Mouse (Mus musculus): Measurements from ENCODE around the gene Eif4e3.

Gene Eif4e3

GRCm38 (mm10) chr6:99663232-99663631 lies 3.3 kb downstream of the Eif4e3 start:
- no peak for DNase-seq

DNA sequence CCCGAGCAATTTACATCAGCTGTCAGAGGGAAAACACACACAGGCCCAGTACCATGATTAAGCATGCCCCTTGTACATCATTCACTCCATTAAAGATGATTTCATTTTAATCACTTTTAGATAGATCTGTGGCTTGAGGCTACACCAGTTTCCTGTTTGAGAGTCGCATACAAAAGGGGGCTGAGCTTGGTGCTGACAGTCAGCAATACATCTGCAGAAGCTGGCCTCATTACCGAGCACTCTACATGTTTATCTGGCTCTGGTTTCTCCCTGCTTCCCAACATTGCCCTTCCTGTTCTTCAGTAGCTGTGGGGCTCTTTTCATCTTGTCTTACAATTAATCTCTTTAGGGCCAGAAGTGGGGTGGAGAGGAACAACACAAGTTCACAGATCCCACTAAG lies 6.1 kb downstream of the Eif4e3 start:
- DNase-seq, result no peak

GRCm38 (mm10) chr6:99658586-99658985 lies 8.0 kb downstream of the Eif4e3 start:
- DNase-seq, result no peak

GRCm38 (mm10) chr6:99656088-99656487 lies 10.5 kb downstream of the Eif4e3 start:
- no peak for DNase-seq

DNA sequence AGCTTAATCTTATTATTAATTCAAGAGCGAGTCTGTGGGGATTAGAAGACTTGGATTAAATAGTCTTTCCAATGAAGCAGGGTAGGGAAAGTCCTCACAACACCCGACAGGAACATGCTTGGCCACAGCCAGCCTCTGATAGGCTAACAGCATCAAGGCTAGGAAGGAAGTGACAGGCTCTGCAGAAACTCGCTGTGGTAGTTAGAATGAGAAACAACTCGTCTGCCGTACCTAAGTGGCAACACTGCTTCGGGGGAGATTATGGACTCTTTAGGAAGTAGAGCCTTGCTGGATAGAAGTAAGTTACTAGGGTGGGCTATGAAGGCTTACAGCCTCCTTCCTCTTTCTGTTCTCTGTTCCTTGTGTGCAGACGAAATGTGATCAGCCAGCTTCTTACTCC lies 11.1 kb downstream of the Eif4e3 start:
- DNase-seq, result no peak

GRCm38 (mm10) chr6:99654343-99654742 lies 12.2 kb downstream of the Eif4e3 start:
- DNase-seq, result no peak

DNA sequence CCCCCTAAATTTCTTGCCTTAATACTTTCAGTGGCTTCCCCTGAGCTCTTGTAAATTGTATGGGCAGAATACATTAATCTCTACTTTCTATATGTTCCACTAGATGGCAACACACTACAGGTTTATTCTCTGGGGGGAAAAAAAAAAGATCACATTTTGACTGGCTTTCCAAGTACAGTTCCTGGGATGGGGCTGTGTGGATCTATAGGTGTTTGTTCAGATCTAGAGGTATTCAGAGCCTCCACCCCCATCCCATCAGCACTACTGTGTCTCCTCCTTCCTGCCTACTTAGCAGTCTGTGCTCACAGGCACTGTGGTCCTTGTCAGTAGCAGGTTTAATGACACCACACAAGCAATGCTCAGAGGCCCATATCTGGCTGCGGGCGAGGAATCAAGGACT lies 14.2 kb downstream of the Eif4e3 start:
- no peak for DNase-seq

GRCm38 (mm10) chr6:99649307-99649706 lies 17.3 kb downstream of the Eif4e3 start:
- no peak for DNase-seq

DNA sequence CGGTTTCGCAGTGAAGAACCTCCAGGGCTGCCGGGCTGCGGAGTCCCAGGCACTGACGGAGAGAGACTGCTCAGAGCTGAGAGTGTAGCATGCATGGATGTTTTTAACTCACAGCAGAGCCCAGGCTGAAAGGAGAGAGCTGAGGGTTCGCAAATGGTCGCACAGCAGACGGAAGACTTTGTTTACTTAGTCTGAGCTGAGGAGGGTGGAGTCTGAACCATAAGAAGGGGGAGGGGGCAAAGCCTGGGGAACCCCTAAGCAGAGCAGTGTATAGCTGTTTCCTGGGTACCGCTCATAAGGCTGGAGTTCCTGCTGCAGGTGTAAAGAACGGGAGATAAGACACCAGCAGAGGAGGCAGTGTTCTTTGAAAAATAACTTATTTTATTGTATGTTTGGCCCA lies 20.2 kb downstream of the Eif4e3 start:
- DNase-seq, result no peak

DNA sequence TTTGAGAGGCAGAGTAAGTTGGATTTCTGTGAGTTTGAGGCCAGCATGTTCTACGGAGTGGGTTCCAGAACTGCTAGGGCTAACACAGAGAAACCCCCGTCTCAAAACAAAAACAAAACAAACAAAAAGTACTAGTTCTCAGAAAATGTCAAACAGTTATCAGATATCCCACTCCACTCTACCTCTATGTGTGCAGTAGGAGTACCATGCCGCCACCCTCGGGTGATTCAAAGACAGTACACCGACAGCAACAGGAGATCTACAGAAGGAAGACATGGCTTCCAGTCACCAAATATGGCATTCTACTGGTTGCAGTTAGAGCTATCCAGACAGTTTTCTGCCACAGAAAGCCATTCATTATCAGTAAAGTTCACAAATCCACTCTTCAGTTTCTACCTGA lies 21.7 kb downstream of the Eif4e3 start:
- DNase-seq, result no peak

DNA sequence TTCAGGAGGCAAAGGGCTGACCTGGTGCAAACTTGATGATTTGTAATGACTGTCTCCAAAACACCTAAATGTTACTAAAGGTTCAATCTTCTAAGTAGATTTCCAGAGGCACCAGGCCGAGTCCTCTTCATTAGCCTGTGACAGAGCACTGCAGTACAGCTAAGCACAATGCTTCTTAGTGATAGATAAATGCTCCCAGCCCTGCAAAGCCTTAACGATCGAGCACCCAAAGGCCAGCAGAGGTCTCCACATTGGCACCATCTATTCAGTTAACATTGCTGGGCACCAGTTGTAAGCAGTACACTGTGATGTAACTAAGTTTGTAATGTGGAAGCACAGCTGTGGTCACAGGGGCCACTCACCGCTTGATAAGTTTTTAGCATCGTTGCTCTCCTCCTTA lies 22.2 kb downstream of the Eif4e3 start:
- no peak for DNase-seq

GRCm38 (mm10) chr6:99643439-99644199 lies 23.0 kb downstream of the Eif4e3 start:
- DNase-seq, result no peak

DNA sequence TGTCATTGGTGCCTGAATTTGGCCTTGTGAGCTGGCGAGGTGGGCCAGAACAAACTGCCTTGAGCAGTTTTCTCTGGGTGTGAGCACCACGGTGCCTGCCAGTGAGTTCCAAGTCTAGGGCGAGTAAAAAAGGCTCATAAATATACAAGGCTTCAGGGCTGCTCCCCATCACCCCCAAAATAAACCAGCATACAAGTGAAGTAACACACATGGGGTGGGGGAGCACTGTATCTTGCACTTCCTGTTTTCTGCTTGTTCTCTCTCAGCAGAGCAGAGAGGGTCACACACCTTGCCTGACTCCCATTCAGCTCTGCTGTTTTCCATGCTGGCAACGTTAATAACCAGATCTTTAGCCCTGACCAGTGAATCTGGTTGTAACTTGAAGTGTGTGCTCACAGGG lies 29.1 kb downstream of the Eif4e3 start:
- DNase-seq, result no peak

DNA sequence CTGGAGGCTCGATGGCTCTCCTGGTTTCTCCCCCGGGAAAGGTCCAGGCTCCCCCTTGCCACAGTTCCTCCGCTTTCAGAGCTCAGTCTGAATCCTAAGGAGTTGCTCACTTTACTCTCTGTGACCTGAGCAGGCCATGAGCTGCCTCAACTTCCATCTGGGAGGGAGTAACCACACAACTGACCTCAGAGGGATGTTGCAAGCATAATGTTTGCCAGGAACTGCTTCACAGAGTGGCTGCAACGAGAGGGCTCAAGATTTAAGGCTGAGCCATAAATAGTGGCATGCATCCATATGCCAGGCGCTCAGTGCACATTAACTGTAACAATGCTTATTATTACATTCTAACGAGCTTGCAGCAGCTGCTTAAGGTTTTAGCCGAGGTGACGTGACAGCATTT lies 29.8 kb downstream of the Eif4e3 start:
- DNase-seq, result no peak

DNA sequence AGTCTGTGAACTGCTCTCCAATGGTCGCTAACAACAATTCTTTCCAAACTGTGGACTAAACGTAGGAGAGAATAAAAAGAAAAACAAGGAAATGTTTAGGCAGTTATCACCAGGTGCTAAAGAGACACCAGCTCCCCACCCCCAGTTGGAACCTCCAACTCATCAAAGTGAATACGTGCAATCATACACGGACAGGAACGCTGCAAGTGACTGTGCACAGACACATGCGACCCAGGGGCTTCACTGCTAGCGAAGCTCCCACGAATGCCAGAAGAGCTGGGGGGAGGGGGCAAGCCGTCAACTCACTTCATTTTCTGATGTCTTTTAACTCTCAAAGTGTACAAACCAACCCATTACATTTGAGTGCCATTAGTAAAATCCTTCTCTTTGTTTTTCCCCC lies 30.4 kb downstream of the Eif4e3 start:
- DNase-seq, result no peak

GRCm38 (mm10) chr6:99632121-99632980 lies 34.2 kb downstream of the Eif4e3 start:
- no peak for DNase-seq

DNA sequence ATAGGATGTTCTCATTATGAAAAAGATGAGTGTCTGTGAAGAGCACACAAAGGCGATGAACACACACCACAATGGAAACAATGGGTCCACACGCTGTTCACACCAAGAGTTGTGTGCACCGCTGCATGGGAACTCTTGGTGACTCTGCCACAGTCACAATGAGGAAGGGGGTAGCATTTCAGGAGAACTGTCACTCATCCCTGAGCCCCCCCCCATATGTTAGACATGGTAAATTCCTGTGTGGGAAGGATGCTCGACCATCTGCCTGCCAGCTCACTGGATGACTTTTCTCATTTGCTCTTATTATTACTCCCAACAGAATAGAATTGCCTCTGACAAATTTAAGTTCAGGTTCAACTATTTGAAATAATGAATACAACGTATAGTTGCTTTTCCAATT lies 34.9 kb downstream of the Eif4e3 start:
- DNase-seq, result no peak

DNA sequence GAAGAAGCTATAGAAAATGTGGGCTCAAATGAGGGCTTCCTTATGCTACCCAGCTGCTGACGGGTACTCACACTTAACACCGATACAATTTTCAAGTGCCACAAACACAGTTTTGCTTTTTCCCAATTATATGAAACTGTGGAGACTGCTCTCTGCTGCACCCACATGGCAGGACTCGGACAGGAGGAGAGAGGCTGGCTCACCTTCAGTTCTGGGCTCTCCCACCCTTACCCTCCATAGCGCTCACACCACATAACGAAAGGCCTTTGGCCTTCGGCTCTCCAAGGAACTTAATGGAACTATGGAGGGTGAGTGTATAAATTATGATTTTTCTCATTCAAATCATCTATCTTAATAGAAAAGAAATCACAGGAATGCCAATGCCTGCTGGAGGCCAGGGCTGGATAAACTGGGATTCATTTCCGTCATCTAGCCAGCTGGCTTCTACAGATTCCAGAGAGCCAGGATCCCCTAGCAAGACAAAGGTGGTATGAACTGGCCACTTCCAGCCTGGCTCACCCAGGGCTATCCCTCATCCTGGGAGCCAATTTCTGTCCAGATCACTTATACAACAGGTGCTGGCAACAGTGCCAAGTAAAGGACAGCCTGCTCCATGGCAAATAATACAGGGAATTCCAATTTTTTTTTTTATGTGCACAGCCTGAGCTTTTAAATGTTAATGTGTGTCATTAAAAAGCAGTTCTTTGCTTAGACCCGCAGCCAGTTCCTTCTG lies 36.7 kb downstream of the Eif4e3 start:
- peak; percentile 35 for DNase-seq

GRCm38 (mm10) chr6:99626347-99626746 lies 40.2 kb downstream of the Eif4e3 start:
- DNase-seq, result no peak

DNA sequence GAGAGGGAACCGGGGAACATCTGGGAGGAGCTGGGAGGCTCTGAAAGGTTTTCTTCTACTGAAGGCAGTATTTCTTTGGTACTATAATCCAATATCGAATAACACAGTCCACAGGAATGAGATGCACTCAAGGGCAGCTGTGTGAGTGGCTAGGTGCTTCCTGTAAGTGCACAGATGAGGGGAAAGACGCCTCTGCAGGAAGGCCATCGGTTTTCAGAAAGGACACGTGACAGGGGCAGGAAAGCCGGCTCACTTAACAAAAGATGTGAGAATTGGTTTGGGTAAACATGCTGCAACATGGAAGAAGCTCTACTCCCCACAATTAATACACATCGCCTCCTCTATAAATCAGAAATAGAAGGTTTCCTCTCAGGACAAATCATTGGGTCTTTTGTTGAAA lies 40.8 kb downstream of the Eif4e3 start:
- DNase-seq, result no peak

GRCm38 (mm10) chr6:99625306-99625705 lies 41.3 kb downstream of the Eif4e3 start:
- DNase-seq, result no peak

DNA sequence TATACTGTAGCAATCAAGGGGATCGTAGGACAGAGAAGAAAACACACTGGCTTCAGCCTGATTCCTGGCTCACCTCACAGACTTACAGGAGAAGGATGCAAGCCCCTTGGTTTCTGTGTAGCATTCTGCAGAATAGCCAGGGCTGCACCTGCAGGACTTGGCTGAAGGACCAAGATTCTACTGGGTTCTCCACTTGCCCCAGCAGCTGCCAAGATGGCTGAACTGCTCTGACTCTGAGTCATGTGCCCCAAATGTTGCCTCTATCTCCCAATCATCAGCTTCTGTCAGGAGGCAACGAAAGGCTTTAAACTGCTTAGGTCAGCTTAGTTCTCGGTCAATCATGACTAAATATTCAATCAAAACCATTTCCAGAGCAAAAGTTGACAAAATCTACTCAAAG lies 42.0 kb downstream of the Eif4e3 start:
- DNase-seq, result no peak

GRCm38 (mm10) chr6:99623641-99624040 lies 42.9 kb downstream of the Eif4e3 start:
- no peak for DNase-seq

DNA sequence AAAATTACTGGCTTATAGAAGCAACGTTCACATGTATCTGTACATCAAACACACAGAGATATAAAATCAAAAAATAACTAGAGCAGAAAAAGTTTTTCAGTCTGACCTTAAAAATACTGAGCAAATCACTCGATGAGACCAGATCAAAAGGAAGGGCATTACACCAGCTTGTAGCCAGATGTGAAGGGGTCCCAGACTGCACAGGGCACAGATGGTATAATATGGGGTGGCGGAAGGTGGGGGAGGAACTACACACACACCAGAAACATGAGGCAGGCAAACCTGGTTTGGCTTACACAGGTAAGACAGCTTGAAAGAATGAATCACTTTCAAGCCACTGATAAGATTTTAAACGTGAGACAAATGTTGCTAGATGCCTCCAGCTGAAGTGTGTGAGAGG lies 45.4 kb downstream of the Eif4e3 start:
- DNase-seq, result no peak

All from cerebellum, adult 8-10 months (tissue).